Mouse (Mus musculus): ENCODE data around the gene Fam173a.

DNA sequence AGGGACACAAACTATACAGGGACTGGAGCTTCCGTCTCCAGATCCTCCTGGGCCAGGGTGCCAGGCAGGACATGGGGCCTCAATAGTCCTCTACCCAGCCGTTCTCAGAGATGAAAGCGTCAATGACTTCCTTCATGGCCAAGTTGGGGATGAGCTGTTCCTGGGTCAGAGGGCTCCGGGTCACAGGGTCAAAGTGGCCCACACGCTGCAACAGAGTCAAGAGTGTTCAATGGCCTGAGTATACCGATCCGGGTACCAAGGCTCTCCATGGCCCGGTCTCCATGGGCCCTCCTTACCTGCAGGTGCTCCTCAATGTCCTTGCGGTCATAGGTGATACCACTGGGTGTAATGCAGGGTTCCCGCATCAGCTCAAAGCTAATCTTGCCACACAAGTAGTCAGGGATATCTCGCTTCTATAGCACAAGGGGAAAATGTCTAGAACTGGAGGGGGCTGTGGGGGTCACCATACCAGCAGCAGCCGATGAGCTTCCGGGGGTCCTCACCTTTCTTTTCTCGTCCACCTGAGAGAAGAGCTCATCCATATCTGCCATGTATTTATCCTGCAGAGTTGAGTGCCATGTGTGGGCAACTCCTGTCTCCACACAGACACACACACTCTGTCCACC is 38.2 kb upstream of the Fam173a start:
- TF ChIP-seq POLR2A (IDR thresholded peaks at IDR 0.05; ENCODE audit: borderline replicate concordance, control insufficient read depth, low read depth, low read length) (no peak), CTCF (IDR thresholded peaks at IDR 0.05; ENCODE audit: control insufficient read depth, insufficient read depth, low read length) (no peak)
